Mouse (Mus musculus) heart, embryonic 11.5 days (tissue): ENCODE results near the gene Agpat4. TPM values are rescaled to one million over a fixed set of nuclear protein-coding genes. Genes with fewer than 3 reads are reported as not detected.

Experiments used
- ATAC-seq: fragments of 200-750 bp; cut with Nextera tagmentation; replicated peaks from 2 replicates; pipeline ENCODE4 v1.8.0; 2017; ENCODE audit warnings: moderate library complexity; ENCODE audit not compliant: insufficient number of reproducible peaks, low FRiP score, low TSS enrichment
- H3K27ac ChIP-seq: fragments of 300-500 bp; sonication (generic); 2 replicates; pipeline ENCODE4 v1.5.1; 2014; ENCODE audit warnings: mild to moderate bottlenecking, low read depth, low read length
- H3K27me3 ChIP-seq: fragments of 300-500 bp; sonication (generic); 2 replicates; pipeline ENCODE4 v1.6.1; 2014; ENCODE audit warnings: mild to moderate bottlenecking, low read length, mixed read lengths; ENCODE audit not compliant: control insufficient read depth, insufficient read depth
- H3K36me3 ChIP-seq: fragments of 300-500 bp; sonication (generic); 2 replicates; pipeline ENCODE4 v1.6.1; 2014; ENCODE audit warnings: mild to moderate bottlenecking, low read length, moderate library complexity, mixed read lengths; ENCODE audit not compliant: control insufficient read depth, insufficient read depth
- H3K4me1 ChIP-seq: fragments of 300-500 bp; sonication (generic); 2 replicates; pipeline ENCODE4 v1.6.1; 2014; ENCODE audit warnings: low read length; ENCODE audit not compliant: control insufficient read depth, insufficient read depth
- H3K4me2 ChIP-seq: fragments of 300-500 bp; sonication (generic); 2 replicates; pipeline ENCODE4 v1.6.1; 2014; ENCODE audit warnings: mild to moderate bottlenecking, moderate library complexity
- H3K4me3 ChIP-seq: fragments of 300-500 bp; sonication (generic); 2 replicates; pipeline ENCODE4 v1.5.1; 2014; ENCODE audit warnings: low read depth, low read length
- H3K9ac ChIP-seq: fragments of 300-500 bp; sonication (generic); 2 replicates; pipeline ENCODE4 v1.6.1; 2014; ENCODE audit warnings: mild to moderate bottlenecking, low read depth, low read length, moderate library complexity
- H3K9me3 ChIP-seq: fragments of 300-500 bp; sonication (generic); replicated peaks from 2 replicates; pipeline ENCODE4 v1.6.1; 2016; ENCODE audit warnings: low read length; ENCODE audit not compliant: control insufficient read depth
- WGBS: fragments of 180-500 bp; shearing (Covaris S2); extraction: QIAGEN DNeasy Blood & Tissue Kit; methylation state at CpG from one replicate; pipeline ENCODE4 v1.1.7; 2014; ENCODE audit not compliant: insufficient replicate concordance; 5-methylcytosine and 5-hydroxymethylcytosine counted together
- polyA plus RNA-seq: library from polyadenylated mRNA; unstranded; fragments of >200 nt; fragmentation: Nextera tagmentation; extraction: Ambion mirVana; gene quantifications from 2 replicates; pipeline ENCODE4 v1.2.1, GENCODE M21; 2014

The Agpat4 gene
- polyA plus RNA-seq, 1 experiment from 2014 or later: 21.0 TPM

DNA sequence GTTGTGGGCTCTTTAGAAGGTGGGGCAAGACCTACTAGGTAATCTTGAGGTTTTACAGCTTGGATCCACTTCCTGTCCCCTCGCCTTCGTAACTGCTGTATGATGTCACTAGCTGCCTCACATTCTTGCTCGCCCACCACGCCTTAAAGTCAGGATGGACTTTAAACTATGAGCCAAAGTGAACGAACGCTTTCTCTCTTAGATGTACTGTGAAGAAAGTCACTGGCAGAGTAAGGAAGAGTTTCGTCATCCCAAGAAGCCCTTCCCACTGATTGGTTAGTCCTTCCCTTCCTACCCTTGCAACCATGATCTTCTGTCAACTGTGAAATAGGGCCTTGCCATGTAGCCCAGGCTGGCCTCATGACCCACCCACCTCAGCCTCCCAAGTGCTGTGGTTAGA is 112.6 kb downstream of the Agpat4 start:
- peaks cover 24% of the 10 kb centered on the region for H3K36me3 ChIP-seq
- H3K4me2 ChIP-seq: no peak overlapping the region
- no peak overlapping the region for H3K9ac ChIP-seq
- no peak overlapping the region for H3K4me3 ChIP-seq
- no peak overlapping the region for H3K27ac ChIP-seq
- no peak for ATAC-seq
- H3K4me1 ChIP-seq: no peaks in the 10 kb centered on the region
- H3K9me3 ChIP-seq: no peaks in the 10 kb centered on the region
- H3K27me3 ChIP-seq: no peaks in the 10 kb centered on the region
- 86% methylated on average over 7 of the region's 7 CpGs for WGBS

- Histone ChIP-seq H3K9me3 (no peaks in the 10 kb centered on the region), H3K4me1 (no peaks in the 10 kb centered on the region), H3K4me3 (no peak overlapping the region), H3K27me3 (no peaks in the 10 kb centered on the region), H3K9ac (no peak overlapping the region), H3K4me2 (no peak overlapping the region), H3K36me3 (peaks cover 19% of the 10 kb centered on the region), H3K27ac (no peak overlapping the region)
- WGBS: 89% methylated on average over 6 of the region's 6 CpGs
- ATAC-seq: no peak
These were observed 114.2 kb downstream of the Agpat4 start for GRCm38 (mm10) chr17:12232724-12233123.

DNA sequence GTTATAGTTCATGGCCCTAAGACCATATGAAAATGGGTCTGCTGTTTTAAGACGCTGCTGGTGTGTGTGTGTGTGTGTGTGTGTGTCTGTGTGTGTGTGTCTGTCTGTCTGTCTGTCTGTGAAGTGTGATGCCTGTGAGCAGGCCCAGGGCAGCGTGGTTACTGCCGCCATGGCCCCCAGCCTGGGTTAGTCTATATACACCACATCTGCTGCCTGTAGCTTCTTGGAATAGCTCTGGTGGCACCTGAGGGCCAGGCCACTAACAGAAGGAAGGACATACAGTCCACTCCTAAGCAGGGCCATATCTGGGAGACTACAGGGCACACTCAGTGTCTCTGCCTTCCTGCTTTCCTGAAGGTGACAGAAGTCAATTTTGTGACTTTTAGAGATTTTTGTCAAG is 122.2 kb downstream of the Agpat4 start:
- Histone ChIP-seq H3K4me1 (no peaks in the 10 kb centered on the region), H3K9me3 (no peaks in the 10 kb centered on the region), H3K27me3 (no peaks in the 10 kb centered on the region), H3K9ac (no peak overlapping the region), H3K36me3 (peaks cover 15% of the 10 kb centered on the region), H3K27ac (no peak overlapping the region), H3K4me2 (no peak overlapping the region), H3K4me3 (no peak overlapping the region)
- no peak for ATAC-seq
- 95% methylated on average over 3 of the region's 3 CpGs for WGBS

DNA sequence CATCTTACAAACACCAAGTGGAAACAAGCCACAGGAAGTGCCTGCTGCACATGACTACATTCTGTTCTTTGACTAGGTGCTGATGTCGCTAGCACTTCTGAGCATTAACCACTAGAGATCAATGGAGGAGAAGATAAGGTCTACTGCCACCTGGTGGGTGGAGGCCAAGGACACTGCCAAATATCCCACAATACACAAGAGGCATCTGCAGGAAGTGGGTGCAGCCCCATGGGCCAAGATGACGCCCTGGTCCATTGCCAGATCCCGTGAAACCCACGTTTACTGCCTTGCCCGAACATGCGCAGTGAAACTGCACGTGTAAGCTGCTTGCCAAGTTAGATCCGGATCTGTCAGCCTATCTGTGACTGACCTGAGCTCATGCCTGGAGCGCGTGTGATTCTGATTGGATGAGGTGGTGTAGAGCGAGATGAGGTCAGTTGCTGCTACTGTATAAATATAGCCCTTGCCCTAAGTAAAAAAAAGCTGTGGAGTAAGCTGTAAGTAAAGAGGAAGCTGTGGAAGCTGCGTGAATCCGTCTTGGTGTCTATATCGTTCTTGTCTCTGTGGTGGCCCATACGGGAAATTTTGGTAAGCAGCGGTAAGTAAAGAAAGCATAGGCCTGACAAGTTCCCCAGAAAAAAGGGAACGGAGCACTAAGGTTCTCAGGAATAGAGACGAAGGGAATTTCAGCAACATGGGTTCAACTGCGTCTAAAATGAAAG is 131.4 kb downstream of the Agpat4 start:
- H3K9ac ChIP-seq: no peak overlapping the region
- H3K36me3 ChIP-seq: peaks cover 47% of the 10 kb centered on the region
- H3K4me3 ChIP-seq: no peak overlapping the region
- ATAC-seq: no peak
- H3K4me1 ChIP-seq: no peaks in the 10 kb centered on the region
- H3K27me3 ChIP-seq: no peaks in the 10 kb centered on the region
- no peaks in the 10 kb centered on the region; the same call in 1 of the 2 replicates for H3K9me3 ChIP-seq
- 94% methylated on average over 19 of the region's 19 CpGs for WGBS
- H3K27ac ChIP-seq: no peak overlapping the region
- H3K4me2 ChIP-seq: no peak overlapping the region

- Histone ChIP-seq H3K4me1 (no peaks in the 10 kb centered on the region), H3K9me3 (no peaks in the 10 kb centered on the region; the same call in 1 of the 2 replicates), H3K36me3 (peaks cover 53% of the 10 kb centered on the region), H3K4me2 (no peak overlapping the region), H3K27me3 (no peaks in the 10 kb centered on the region), H3K9ac (no peak overlapping the region), H3K4me3 (no peak overlapping the region), H3K27ac (no peak overlapping the region)
- ATAC-seq: no peak
- 92% methylated on average over 9 of the region's 9 CpGs for WGBS
These were observed 132.1 kb downstream of the Agpat4 start for GRCm38 (mm10) chr17:12250581-12250980.

DNA sequence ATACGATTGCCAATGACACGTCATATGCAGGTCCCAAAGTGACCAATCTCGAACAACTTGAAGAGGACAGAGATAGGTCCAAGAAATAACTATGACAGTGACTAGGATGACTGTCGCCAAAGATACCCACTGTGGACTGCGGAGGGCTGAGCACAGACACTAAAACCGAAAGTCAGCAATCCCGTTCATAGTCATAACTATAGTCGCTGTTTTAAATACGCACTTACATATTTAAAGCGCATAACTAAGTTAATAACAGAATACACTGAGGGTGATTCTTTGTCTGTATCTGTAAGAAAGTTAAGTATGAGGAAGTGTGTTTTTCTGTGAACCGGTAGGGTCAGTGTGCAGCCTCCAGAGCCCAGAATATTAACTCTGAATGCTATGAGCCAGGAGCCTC is 137.6 kb downstream of the Agpat4 start:
- no peak overlapping the region for H3K9ac ChIP-seq
- peaks cover 44% of the 10 kb centered on the region for H3K36me3 ChIP-seq
- ATAC-seq: no peak
- no peak overlapping the region for H3K4me2 ChIP-seq
- WGBS: 94% methylated on average over 11 of the region's 11 CpGs
- H3K4me1 ChIP-seq: no peaks in the 10 kb centered on the region
- 0 out of 2 replicates have a peak overlapping the region, but pooled peaks have one; percentile 12 for H3K27ac ChIP-seq
- no peaks in the 10 kb centered on the region; the same call in 1 of the 2 replicates for H3K9me3 ChIP-seq
- no peaks in the 10 kb centered on the region for H3K27me3 ChIP-seq
- no peak overlapping the region for H3K4me3 ChIP-seq

DNA sequence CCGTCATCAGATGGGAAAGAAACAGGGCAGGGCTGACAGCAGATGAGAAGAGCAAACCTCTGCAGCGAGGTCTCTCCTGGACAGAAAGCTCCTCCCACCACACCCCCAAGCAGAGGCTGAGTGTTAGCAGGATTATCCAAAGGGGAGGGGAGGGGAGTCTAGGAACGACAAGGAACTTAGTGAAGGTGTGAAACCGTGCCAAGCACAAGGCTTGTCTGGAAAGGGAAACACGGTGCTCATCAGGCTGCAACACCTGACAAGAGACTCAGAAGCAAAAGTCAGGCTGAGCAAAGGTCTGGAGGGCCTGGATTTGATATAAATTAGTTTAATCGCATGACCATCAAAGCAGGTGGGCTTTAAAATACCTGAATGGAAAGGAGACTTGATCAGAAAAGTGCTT is 140.0 kb downstream of the Agpat4 start:
- no peak overlapping the region for H3K9ac ChIP-seq
- H3K27ac ChIP-seq: no peak overlapping the region
- no peaks in the 10 kb centered on the region for H3K27me3 ChIP-seq
- H3K9me3 ChIP-seq: no peaks in the 10 kb centered on the region
- H3K4me1 ChIP-seq: no peaks in the 10 kb centered on the region
- ATAC-seq: no peak
- no peak overlapping the region for H3K4me3 ChIP-seq
- H3K36me3 ChIP-seq: peaks cover 27% of the 10 kb centered on the region
- H3K4me2 ChIP-seq: no peak overlapping the region
- 66% methylated on average over 6 of the region's 6 CpGs for WGBS

DNA sequence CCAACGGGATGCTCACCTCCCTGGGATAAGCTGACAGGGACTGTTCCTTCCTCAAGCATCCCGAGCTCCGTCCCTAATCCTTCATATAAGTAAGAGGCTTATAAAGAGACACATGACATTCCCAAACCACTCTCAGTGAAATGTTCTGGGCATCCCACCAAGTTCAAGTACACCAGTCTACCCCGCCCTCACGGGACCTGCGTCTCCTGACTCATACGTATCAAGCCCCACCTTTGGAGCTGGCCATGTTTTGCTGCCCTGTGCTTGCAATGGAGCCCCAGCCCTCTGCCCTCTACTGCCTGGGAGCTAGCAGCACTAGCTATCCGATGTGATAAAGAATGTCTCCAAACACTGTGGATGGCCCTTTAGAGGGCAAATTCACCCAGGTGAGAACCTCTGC is 141.5 kb downstream of the Agpat4 start:
- H3K27ac ChIP-seq: no peak overlapping the region
- H3K36me3 ChIP-seq: peaks cover 12% of the 10 kb centered on the region
- no peaks in the 10 kb centered on the region for H3K27me3 ChIP-seq
- no peaks in the 10 kb centered on the region for H3K4me1 ChIP-seq
- no peak overlapping the region for H3K9ac ChIP-seq
- 90% methylated on average over 8 of the region's 8 CpGs for WGBS
- no peaks in the 10 kb centered on the region for H3K9me3 ChIP-seq
- ATAC-seq: no peak
- no peak overlapping the region for H3K4me2 ChIP-seq
- no peak overlapping the region for H3K4me3 ChIP-seq

DNA sequence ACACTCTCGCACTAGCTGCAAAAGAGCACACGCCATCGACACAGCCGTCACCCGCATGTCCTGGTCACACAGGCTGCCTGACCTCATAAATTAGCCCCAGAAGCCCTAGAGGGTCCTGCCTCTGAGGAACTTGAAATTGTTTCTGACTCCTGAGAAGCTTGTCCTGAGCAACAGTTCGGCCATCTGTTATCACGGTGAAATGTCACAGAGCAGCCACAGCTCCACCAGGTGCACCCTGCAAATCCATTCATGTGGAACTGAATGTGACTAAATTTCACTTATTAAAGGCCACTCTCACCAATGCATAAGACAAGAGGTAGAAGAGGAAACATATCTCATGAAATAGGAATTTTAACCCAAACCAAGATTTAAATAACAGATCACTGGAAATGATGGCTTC is 142.9 kb downstream of the Agpat4 start:
- WGBS: 91% methylated on average over 7 of the region's 7 CpGs
- no peak for ATAC-seq
- Histone ChIP-seq H3K4me1 (peaks cover 11% of the 10 kb centered on the region), H3K4me3 (no peak overlapping the region), H3K4me2 (no peak overlapping the region), H3K27ac (no peak overlapping the region), H3K36me3 (peaks cover 2% of the 10 kb centered on the region; the same call in 1 of the 2 replicates), H3K9ac (no peak overlapping the region), H3K27me3 (no peaks in the 10 kb centered on the region), H3K9me3 (no peaks in the 10 kb centered on the region)
